Mouse (Mus musculus) activated CD4-positive, CD25-positive, alpha-beta regulatory T cell, adult 4 months (primary cell): ENCODE results near the gene Gm3839. TPM values are rescaled to one million over a fixed set of nuclear protein-coding genes. Genes with fewer than 3 reads are reported as not detected.
"Not testable (repeated sequence)": the region's sequence is repeated elsewhere in the genome, so short reads cannot be mapped to it uniquely, and the experiment has no call there.

ENCODE experiments used
- ATAC-seq: one replicate; pipeline ENCODE4 v1.8.0; 2017
- polyA plus RNA-seq, 2 experiments: library from polyadenylated mRNA; unstranded; fragments of 100-300 nt; shearing (Covaris generic); gene quantifications; one replicate each; pipeline ENCODE4 v1.2.1; 2017

Gene Gm3839
- 1 to 10 TPM; 2.3 to 3.5 TPM for polyA plus RNA-seq

DNA sequence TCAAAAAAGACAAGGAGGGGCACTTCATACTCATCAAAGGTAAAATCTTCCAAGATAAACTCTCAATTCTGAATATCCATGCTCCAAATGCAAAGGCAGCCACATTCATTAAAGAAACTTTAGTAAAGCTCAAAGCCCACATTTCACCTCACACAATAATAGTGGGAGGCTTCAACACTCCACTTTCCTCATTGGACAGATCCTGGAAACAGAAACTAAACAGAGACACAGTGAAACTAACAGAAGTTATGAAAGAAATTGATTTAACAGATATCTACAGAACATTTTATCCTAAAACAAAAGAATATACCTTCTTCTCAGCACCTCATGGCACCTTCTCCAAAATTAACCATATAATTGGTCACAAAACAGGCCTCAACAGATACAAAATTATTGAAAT is at the start of gene Gm3839:
Gene Gm3839 (minus strand): TSS at position 101 of the 400 bp plus-strand sequence.
- not testable (repeated sequence) for ATAC-seq

GRCm38 (mm10) chr14:11405661-11406060 is 49.1 kb upstream of the Gm3839 start:
- ATAC-seq: no peak

GRCm38 (mm10) chr14:11377846-11378245 is 21.3 kb upstream of the Gm3839 start:
- ATAC-seq: no peak

DNA sequence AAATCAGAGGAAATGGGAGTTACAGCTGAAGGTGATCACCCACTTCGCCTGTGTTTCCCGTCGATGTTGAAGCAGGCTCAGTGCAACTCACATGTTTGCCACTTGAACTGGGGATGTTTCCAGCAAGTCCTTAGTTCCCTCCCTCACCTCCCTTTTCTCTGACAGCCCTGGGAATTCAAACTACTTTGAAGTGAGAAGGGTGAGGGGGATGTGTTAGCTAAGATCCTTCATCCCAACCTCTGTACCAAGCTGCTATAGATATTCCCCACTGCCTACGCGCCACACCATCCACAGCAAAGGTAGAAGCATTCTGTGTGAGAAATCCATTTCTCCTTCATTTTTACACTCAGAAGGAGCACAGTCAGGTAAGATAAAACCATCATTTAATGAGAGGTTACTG is 18.7 kb upstream of the Gm3839 start:
- no peak for ATAC-seq

DNA sequence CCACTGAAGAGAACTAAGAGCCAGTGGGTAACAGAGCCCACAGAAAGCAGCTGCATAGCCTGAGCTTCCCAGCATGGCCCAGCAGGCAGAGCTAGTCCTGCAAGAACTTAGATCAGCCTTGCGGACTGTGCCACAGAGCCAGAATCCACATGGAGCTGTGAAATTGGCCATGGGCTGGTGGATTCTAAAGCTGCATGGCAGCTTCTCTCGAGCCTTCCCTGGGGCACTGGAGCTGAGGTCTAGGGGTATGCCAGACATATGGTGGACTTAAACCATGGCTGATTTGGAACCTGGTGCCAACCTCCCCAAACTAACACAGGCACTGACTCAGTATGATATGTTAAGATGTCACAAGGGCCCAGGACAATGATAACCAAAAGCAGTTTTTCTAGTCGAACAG is 10.4 kb downstream of the Gm3839 start:
- ATAC-seq: no peak

GRCm38 (mm10) chr14:11329993-11330392 is 26.5 kb downstream of the Gm3839 start:
- ATAC-seq: no peak

GRCm38 (mm10) chr14:11307079-11307478 is 49.4 kb downstream of the Gm3839 start:
- no peak for ATAC-seq

- not testable (repeated sequence) for ATAC-seq
These were observed 68.6 kb downstream of the Gm3839 start for GRCm38 (mm10) chr14:11287956-11288355.

GRCm38 (mm10) chr14:11257161-11257705 is 99.3 kb downstream of the Gm3839 start:
- no peak for ATAC-seq

DNA sequence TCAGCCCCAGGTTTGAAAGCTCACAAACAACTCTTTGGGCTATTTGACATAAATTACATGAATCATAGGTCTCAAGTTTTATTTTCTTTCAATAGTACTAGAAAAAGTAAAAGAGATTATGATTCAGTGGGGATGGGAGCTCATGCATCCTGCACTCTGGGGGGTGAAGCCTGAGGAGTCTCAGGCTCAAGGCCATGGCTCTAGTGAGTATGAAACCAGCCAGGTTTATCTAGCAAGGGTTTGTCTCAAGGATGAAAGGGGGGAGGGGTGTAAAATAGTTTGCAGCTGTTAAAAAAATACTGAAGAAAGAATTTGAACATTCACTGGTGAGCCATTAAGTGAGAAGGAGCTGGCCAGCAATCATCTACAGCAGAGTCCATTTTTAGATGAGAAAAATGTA is 108.5 kb downstream of the Gm3839 start:
- ATAC-seq: no peak

DNA sequence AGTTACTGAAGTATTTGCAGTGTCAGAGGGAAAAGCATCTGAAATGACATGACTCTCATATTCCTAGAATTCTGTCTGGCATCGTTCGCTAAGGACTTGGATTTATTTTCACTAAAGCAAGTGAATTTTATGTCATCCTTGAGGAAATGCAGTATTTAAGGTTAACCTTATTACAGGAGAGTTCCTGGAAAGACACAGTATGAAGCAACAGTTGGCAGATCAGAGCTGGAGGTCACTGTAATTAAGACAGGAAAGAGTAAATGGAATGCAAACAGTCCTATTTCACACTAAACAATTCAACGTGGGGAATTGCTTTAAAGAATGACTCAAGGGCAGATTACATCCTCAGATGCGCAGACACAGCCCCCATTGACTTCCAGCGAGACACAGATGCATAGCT is 112.0 kb downstream of the Gm3839 start:
- no peak for ATAC-seq

- ATAC-seq: no peak
These were observed 124.4 kb downstream of the Gm3839 start for GRCm38 (mm10) chr14:11232086-11232485.

Other genes with a start within 250 kb of the Gm3839 start
- gene Fhit, start 194.7 kb downstream of the Gm3839 start, polyA plus RNA-seq: 1 to 10 TPM; 4.9 to 7.5 TPM
- not detected for gene Ptprg, start 196.8 kb upstream of the Gm3839 start, polyA plus RNA-seq